Comparison of ENCODE assay signal across 11 mouse cellular contexts in the genomic region with DNA sequence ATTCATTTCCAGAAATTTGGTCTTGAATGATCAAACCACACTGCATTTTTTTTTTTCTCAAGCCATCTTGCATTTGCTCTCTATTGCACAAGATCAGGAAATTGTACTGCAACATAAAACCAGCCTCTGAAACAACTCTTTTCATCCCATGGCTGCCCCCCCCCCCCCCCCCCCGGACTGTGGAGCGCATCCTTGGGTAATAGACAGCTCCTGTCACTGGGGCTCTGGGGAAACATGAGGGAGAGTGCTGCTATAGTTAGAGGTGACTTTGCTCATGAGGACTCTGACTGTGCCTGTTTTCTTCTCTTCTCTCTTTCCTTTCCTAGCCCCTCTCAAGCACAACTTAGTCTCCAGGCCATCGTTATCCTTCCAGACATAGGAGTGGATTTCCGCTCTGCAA.
DNase-seq lines count a peak whose midpoint lies in the region; ATAC-seq and TF ChIP-seq lines count a peak whose summit lies in the region.
"Had no signal": no experiment of that assay in that cellular context is flagged by ENCODE, and none has a peak within 500 bp of the region (broad histone marks: within the 10 kb centered on the region; RNA-seq: fewer than 3 reads in every experiment).

No protein-coding gene starts in this region.

- 38% methylated on average over 2 of the region's 4 CpGs for WGBS in heart, postnatal 0 days
- WGBS in hindbrain, embryonic 16.5 days, result 47% methylated on average over 2 of the region's 4 CpGs
- 59% methylated on average over 4 of the region's 4 CpGs for WGBS in stomach, embryonic 15.5 days

- H3K9me3 ChIP-seq in heart, postnatal 0 days (replicated peaks; ENCODE audit: control insufficient read depth, low read length), result no peaks in the 10 kb centered on the region
- no peaks in the 10 kb centered on the region for H3K9me3 ChIP-seq in hindbrain, embryonic 16.5 days (ENCODE audit: control insufficient read depth, low read length)
- no peaks in the 10 kb centered on the region for H3K9me3 ChIP-seq in stomach, embryonic 15.5 days

- DNase-seq in heart, postnatal 0 days (ENCODE audit: low spot score), result no peak
- no peak for DNase-seq in heart, postnatal 10 days
- no peak for DNase-seq in testis, postnatal 14 days (ENCODE audit: low spot score)
- DNase-seq in urinary bladder, postnatal 14 days (ENCODE audit: low spot score), result no peak
- DNase-seq in left cerebral cortex, postnatal 10 days (ENCODE audit: extremely low spot score in 1 of 2, low spot score in 2 of 2), result no peak
- DNase-seq: cerebellum, adult 11-12 months; gastrocnemius, postnatal 10 days had no signal

- no peak overlapping the region for H3K9ac ChIP-seq in heart, postnatal 0 days (replicated peaks; ENCODE audit: low read depth, low read length)
- H3K9ac ChIP-seq in hindbrain, embryonic 16.5 days (ENCODE audit: low read depth, low read length), result no peak overlapping the region
- H3K9ac ChIP-seq in stomach, embryonic 15.5 days, result no peak overlapping the region
- H3K9ac ChIP-seq: liver, embryonic 14.5 days had no signal

- peaks cover 17% of the 10 kb centered on the region for H3K4me1 ChIP-seq in heart, postnatal 0 days (ENCODE audit: control insufficient read depth, insufficient read depth)
- H3K4me1 ChIP-seq in testis, adult 2 months (ENCODE audit: control insufficient read depth, insufficient read depth, low read length), result no peaks in the 10 kb centered on the region
- peaks cover 16% of the 10 kb centered on the region for H3K4me1 ChIP-seq in hindbrain, embryonic 16.5 days (ENCODE audit: control insufficient read depth, insufficient read depth, low read depth, low read length)
- peaks cover 4% of the 10 kb centered on the region for H3K4me1 ChIP-seq in stomach, embryonic 15.5 days

- intact Hi-C loops in heart, postnatal 10 days (cut with DNase I), result no loop called here
- intact Hi-C loops in left cerebral cortex, postnatal 10 days (cut with DNase I), result no loop called here

- no peak for TF ChIP-seq EP300 in heart, postnatal 0 days (IDR thresholded peaks at IDR 0.05; ENCODE audit: low read depth)

- H3K4me3 ChIP-seq in heart, postnatal 0 days (ENCODE audit: low read depth, low read length), result no peak overlapping the region
- no peak overlapping the region for H3K4me3 ChIP-seq in testis, adult 2 months (ENCODE audit: control insufficient read depth, low read depth, low read length)
- H3K4me3 ChIP-seq in hindbrain, embryonic 16.5 days (ENCODE audit: low read length), result no peak overlapping the region
- H3K4me3 ChIP-seq in stomach, embryonic 15.5 days (replicated peaks), result no peak overlapping the region

- no peaks in the 10 kb centered on the region for H3K27me3 ChIP-seq in heart, postnatal 0 days (ENCODE audit: control insufficient read depth, insufficient read depth, low read length)
- H3K27me3 ChIP-seq in testis, adult 2 months (ENCODE audit: control insufficient read depth, insufficient read depth, low read length), result no peaks in the 10 kb centered on the region
- no peaks in the 10 kb centered on the region for H3K27me3 ChIP-seq in hindbrain, embryonic 16.5 days (replicated peaks; ENCODE audit: control insufficient read depth, insufficient read depth, low read length)
- no peaks in the 10 kb centered on the region for H3K27me3 ChIP-seq in stomach, embryonic 15.5 days (replicated peaks)

- no peak for TF ChIP-seq POLR2A in testis, adult 2 months (IDR thresholded peaks at IDR 0.05; ENCODE audit: control insufficient read depth, low read depth, low read length)

- peak overlapping the region; percentile 73 for H3K27ac ChIP-seq in heart, postnatal 0 days (ENCODE audit: low read depth)
- peak overlapping the region; percentile 32; the same call in 1 of the 2 replicates for H3K27ac ChIP-seq in testis, adult 2 months (ENCODE audit: control insufficient read depth, insufficient read depth, low read depth, low read length)
- 0 out of 2 replicates have a peak overlapping the region, but pooled peaks have one; percentile 12 for H3K27ac ChIP-seq in hindbrain, embryonic 16.5 days (ENCODE audit: low read depth, low read length)
- peak overlapping the region; percentile 61; the same call in 1 of the 2 replicates for H3K27ac ChIP-seq in stomach, embryonic 15.5 days
- H3K27ac ChIP-seq: liver, embryonic 14.5 days had no signal

- no peak for ATAC-seq in heart, postnatal 0 days (ENCODE audit: insufficient read depth, low read depth)
- ATAC-seq in hindbrain, embryonic 16.5 days, result peak; percentile 1; the same call in 1 of the 2 replicates
- no peak for ATAC-seq in stomach, embryonic 15.5 days (ENCODE audit: insufficient read depth, low FRiP score, low read depth)

- TF ChIP-seq CTCF in heart, postnatal 0 days (IDR thresholded peaks at IDR 0.05; ENCODE audit: low read depth), result no peak
- TF ChIP-seq CTCF in testis, adult 2 months (IDR thresholded peaks at IDR 0.05; ENCODE audit: control insufficient read depth, insufficient read depth, insufficient replicate concordance, low read depth, low read length), result no peak

- 0 out of 2 replicates have a peak, but pooled peaks cover 4% of the 10 kb centered on the region for H3K36me3 ChIP-seq in heart, postnatal 0 days (replicated peaks; ENCODE audit: control insufficient read depth, insufficient read depth, low read length)
- H3K36me3 ChIP-seq in testis, adult 2 months (ENCODE audit: control insufficient read depth, insufficient read depth, low read length), result no peaks in the 10 kb centered on the region
- H3K36me3 ChIP-seq in hindbrain, embryonic 16.5 days (ENCODE audit: control insufficient read depth, insufficient read depth, low read length), result no peaks in the 10 kb centered on the region
- H3K36me3 ChIP-seq in stomach, embryonic 15.5 days, result no peaks in the 10 kb centered on the region

- no peak overlapping the region for H3K4me2 ChIP-seq in heart, postnatal 0 days (ENCODE audit: low read depth, low read length)
- no peak overlapping the region for H3K4me2 ChIP-seq in hindbrain, embryonic 16.5 days (ENCODE audit: low read length)
- H3K4me2 ChIP-seq in stomach, embryonic 15.5 days, result no peak overlapping the region

Comparison
In these comparisons a context has a peak if more than half of its experiments do, and no peak if none do; other contexts are left out.
1. H3K27ac ChIP-seq: peak in every context shown above with its lines; median percentile 73 in heart, postnatal 0 days; 61 in stomach, embryonic 15.5 days; 32 in testis, adult 2 months; 12 in hindbrain, embryonic 16.5 days.